Mouse (Mus musculus) heart, adult 9 months (tissue): ENCODE data around the gene Cnot2.
A peak's percentile ranks its signal among the peaks of the same experiment; 100 is the strongest.

Source experiments
- DNase-seq, 2 experiments: peaks; one replicate each; pipeline ENCODE4 v3.0.0; 2022; ENCODE audit warnings: low spot score in 2 of 2

Cnot2 gene

DNA sequence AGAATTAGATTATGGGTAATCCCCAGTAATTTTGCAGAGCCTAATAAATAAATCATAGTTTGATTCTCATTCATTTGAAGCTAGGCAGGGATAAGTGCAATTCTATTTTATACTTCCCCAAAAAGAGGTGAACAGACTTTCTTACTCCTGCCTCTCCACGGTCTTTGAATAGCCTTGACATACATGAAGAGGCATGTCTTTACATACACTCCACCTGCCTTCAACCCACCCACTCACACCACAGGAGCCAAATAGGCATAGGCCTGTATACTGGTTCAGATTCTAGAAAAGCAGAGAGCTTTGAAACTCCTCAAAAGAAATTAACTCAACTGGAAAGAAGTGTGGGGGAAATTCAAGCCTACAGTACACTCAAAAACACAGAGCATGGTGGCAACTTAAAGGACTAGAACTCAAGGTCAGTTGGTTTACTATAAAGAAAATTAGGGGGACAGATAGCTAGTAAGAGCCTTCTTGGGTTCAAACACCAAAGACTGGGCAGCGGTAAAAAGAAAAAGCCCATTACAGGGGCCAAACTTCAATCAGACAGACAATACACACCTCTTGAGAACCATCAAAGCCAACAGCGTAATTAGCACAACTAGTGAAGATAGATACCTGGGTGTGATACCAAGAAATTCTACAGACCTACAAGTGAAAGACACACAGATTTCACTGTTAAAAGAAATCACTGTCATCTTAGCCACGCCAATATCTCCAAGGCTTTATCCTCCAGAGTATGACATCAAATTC, 18.4 kb downstream of the Cnot2 start:
- DNase-seq = no peak

DNA sequence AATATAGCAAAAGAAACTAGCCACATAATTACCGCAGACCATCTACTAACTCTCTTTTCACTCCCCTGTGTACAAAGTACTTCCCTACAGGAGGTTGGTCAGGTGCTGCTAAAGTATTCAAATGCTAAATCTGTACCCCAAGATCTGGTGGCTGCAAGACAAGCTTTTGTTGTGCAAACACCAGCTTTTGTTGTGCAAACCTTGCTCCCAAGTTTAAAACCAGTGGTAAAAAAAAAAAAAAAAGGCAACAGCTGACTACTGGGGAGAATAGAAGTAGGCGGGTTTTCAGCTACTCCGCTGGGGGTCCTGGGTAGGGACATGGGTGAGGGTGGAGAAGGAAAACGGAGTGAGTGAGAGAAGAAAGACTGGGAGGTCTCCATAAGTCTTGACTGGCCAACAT, 19.1 kb downstream of the Cnot2 start:
- no peak for DNase-seq

DNA sequence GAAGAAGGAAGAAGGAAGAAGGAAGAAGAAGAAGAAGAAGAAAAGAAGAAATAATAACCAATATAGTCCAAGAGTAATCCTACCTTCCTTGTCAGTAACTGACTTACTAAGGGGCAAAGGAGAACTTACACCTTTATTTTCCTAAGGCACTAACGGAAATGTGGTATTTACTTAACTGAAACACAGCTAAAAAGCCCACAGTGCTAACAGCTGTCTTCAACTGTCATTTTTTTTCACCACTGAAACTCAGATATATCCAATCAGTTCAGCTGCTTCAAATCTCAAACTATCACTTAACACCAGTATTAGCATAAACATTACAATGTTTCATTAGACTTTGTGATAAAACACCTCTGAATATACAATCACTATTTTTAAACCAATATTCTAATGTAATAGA, 22.1 kb downstream of the Cnot2 start:
- DNase-seq = no peak

GRCm38 (mm10) chr10:116557166-116557565, 24.1 kb downstream of the Cnot2 start:
- no peak for DNase-seq

DNA sequence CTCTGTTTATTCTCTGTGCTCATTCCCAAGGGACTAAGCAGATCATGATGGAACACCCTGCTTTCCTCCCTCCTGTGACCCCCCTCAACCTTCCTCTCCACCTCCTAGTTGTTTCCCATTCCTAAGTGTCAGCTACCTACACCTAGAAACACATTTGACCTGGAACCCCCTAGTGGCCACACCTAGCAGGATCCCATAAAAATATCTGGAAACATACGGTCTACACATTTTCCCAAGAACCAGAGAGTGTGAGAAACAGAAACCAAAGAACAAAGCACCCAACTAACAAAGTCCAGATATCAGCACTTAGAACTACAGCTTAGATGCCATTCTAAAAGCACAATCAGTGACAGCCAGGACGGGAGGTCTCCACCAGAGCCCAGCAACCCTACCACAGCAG, 26.9 kb downstream of the Cnot2 start:
- DNase-seq = no peak

GRCm38 (mm10) chr10:116547958-116548357, 33.4 kb downstream of the Cnot2 start:
- DNase-seq = no peak

GRCm38 (mm10) chr10:116546177-116546576, 35.1 kb downstream of the Cnot2 start:
- no peak for DNase-seq

DNA sequence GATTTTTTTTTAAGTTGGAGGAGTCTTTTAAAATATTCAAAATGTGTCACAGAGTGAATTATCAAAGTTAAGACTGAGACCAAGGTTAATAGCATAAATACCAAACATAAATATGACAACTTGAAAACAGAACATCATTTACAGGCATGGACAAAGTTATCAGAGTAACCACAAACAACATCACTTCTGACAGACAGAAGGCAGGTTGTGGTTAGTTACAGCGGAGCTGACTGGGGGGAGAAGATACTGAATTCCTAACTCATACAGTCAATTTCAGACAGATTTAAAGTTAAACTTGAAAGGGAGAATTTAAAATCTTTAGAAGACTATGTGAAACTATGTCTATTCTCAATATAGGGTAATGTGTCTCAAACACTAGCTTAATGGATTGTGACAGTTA, 38.2 kb downstream of the Cnot2 start:
- DNase-seq = no peak

GRCm38 (mm10) chr10:116540750-116541149, 40.6 kb downstream of the Cnot2 start:
- no peak for DNase-seq

- DNase-seq = no peak
These were observed 43.8 kb downstream of the Cnot2 start for GRCm38 (mm10) chr10:116537495-116537894.

DNA sequence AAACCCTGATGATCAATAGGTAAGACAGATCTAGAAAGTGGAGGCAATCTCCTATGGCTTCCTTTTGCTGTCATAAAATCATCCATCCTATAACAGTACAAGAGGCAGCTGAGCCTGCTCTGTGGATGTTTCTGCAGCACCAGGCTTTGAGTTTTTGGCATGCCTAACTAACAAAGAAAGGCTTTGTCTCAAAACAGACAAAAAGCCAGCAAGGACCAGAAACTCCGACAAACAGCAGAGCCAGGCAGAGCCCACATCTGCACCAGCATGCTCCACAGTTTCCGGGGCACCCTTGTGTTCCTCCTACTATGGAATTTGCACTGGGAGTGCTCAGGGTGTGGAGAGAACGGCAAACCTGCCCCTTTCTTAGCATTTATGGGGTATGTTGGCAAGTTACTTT, 47.0 kb downstream of the Cnot2 start:
- no peak for DNase-seq

DNA sequence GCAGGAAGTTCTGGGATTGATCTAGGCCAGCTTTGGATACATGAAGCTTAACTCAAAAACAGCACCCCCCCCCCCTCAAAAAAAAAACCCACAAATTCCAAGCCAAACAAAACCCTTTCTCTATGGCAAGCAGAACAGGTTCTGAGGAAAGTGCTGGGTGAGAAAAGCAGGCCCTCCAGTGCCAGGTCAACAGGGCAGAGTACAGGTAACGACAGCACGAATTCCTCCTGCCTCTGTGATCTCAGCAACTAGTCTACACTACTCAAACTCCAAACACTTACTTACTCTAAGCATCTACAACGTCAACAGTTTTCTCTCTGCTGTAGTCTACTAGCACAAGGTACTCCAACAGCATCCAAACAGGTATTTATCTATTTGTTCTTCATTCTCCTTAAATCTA, 48.8 kb downstream of the Cnot2 start:
- DNase-seq = no peak

GRCm38 (mm10) chr10:116531063-116531462, 50.2 kb downstream of the Cnot2 start:
- DNase-seq = no peak

DNA sequence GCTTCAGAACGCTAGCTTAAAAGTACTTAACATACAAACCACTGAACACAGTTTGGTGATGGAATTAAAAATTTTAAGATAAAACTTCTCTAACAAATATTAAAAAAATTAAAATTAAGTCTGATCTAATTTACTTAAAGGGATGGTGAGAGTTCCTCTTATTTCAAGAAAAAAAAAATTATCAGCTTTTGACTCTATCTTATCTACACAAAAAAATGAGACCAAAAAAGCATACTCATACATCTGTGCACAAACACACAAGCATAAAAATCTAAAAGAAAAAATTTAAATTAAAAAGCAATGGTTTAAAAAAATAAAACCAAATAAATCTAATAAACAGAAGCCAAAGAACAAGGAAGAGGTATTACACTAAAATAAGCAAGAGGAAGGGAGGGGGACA, 61.7 kb downstream of the Cnot2 start:
- DNase-seq = no peak

GRCm38 (mm10) chr10:116515590-116515989, 65.7 kb downstream of the Cnot2 start:
- no peak for DNase-seq

GRCm38 (mm10) chr10:116515158-116515557, 66.2 kb downstream of the Cnot2 start:
- DNase-seq = no peak

DNA sequence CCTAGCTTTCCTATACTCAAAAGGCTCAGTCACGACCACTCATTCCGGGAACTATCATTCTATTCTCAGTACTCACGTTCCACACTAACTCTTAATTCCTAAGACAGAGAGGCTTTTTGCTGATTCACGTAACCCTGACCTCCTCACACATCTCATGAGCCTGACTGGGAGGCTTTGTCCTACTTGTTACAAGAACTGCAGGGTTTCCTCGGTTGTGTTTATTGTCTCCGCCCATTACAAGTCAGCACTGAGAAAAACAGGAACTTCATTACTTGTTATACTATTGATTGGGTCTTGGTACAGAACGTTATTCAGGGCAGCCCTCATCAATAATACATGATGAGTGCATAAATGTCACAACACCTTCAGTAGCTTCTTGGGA, 68.1 kb downstream of the Cnot2 start:
- no peak for DNase-seq

DNA sequence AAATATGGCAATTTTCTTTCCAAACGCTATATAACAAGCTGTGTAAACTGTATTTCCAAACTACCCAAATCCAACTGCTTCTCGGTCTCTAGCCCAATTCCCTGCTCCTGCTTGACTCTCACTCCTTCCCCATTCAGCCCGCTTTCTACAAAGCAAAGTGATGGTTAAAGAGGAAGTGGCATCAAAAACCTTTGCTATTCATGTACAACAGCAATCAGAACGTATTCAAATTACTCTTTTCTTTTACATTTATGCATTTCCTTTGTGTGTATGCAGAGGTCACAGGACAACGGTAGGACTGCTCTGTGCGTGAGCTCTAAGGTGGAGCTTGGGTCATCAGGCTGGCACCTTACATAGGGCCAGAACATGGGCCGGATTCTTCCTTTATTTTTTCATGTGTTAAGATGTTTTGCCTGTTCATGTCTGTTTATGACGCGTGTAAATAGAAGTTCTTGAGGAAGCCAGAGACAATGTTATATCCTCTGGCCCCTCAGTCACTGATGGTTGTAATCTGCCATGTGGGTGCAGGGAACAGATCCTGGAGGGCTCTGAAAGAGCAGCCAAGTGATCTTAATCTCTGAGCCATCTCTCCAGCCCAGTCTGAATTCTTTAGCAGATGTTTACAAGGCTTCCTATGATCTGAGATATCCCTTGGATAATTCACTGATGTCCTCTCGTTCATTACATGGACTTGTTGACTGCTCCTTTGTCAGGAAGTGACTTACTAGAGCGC, 68.6 kb downstream of the Cnot2 start:
- DNase-seq = peak in 1 of 2 experiments; percentile 4

DNA sequence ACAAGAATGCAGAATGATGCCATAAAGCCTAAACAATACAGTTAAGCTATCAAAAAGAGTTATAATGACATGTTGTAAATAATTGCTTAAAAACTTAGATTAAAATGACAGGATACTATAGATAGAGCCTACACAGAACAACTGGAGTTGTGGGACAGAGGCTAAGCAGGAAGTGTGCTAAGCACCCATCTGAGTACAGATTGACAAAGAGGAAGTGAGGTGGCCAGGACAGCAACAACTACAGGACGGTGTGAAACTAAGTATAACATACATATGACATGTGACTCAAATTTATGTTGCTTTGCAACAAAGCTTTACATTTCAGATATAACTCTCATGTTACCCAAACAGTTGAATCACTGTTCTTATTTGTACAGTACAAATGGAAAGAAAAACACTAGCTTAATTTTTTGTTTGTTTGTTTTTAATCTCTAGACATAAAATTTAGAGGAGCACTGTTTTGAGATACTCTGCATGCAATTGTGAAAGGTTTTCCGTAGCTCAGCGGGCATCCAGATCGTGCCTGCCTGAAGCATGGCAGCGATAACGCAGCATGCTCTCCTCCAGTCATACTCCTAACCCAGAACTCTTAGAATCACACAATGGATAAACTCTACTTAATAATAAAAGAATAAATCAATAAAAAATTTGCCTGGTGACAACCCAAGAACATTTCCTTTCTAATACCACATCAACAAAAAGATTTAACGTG, 75.9 kb downstream of the Cnot2 start:
- no peak for DNase-seq

- DNase-seq = no peak
These were observed 88.5 kb downstream of the Cnot2 start for GRCm38 (mm10) chr10:116492768-116493167.

GRCm38 (mm10) chr10:116486895-116487747, 94.2 kb downstream of the Cnot2 start:
- DNase-seq = no peak

- DNase-seq = no peak
These were observed 99.4 kb downstream of the Cnot2 start for GRCm38 (mm10) chr10:116481917-116482316.
